Mouse (Mus musculus) embryonic fibroblast, embryonic 13.5 days (primary cell): Measurements from ENCODE around the gene Galk2. TPM values are rescaled to one million over a fixed set of nuclear protein-coding genes. Genes with fewer than 3 reads are reported as not detected.

Experiments
- H3K27ac ChIP-seq: 2 replicates; pipeline ENCODE4 v1.5.1; 2012; ENCODE audit warnings: low read length, control low read depth, inconsistent platforms; ENCODE audit not compliant: insufficient read depth
- H3K4me1 ChIP-seq: 2 replicates; pipeline ENCODE4 v1.6.1; 2011; ENCODE audit warnings: low read length; ENCODE audit not compliant: control insufficient read depth, insufficient read depth
- H3K4me3 ChIP-seq: 2 replicates; pipeline ENCODE4 v1.5.1; 2011; ENCODE audit warnings: mild to moderate bottlenecking, control low read depth, low read length; ENCODE audit not compliant: insufficient read depth
- CTCF ChIP-seq: IDR thresholded peaks from 2 replicates; pipeline ENCODE4 v1.5.1; 2011; ENCODE audit warnings: mild to moderate bottlenecking, control low read depth, low read length, moderate library complexity, borderline replicate concordance; ENCODE audit not compliant: insufficient read depth
- POLR2A ChIP-seq: IDR thresholded peaks from 2 replicates; pipeline ENCODE4 v1.6.1; 2011; ENCODE audit warnings: low read depth, mild to moderate bottlenecking, control low read depth, low read length, moderate library complexity
- polyA plus RNA-seq: library from polyadenylated mRNA; stranded (reverse); fragments of >200 nt; gene quantifications from 2 replicates; pipeline ENCODE4 v1.2.4, GENCODE M21; 2011; ENCODE audit warnings: low read depth; ENCODE audit not compliant: missing spikeins, insufficient read length

Gene Galk2
- polyA plus RNA-seq, 1 experiment, result 54.1 TPM

DNA sequence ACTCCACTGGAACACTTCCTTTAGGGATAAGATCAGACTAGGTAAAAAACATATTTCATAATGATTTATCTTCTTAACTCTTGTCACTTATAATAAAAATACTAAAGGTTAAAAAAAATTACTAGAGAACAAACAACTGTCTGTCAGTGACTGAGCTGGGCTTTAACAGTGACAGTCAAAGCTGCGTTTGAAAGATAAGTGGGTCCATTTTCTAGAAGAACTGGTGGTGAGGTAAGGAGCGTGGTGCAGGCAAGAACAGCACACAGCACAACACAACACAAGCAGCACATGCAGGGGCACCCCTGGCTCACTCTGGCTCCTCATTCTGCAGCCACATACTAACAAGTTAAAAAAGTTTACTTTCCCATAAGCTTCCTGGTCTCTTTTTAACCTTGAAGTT lies 7.7 kb upstream of the Galk2 start:
- H3K4me1 ChIP-seq, result peaks cover 2% of the 10 kb centered on the region; the same call in 1 of the 2 replicates
- no peak overlapping the region for H3K4me3 ChIP-seq
- no peak overlapping the region for H3K27ac ChIP-seq
- TF ChIP-seq POLR2A, result no peak
- TF ChIP-seq CTCF, result no peak

DNA sequence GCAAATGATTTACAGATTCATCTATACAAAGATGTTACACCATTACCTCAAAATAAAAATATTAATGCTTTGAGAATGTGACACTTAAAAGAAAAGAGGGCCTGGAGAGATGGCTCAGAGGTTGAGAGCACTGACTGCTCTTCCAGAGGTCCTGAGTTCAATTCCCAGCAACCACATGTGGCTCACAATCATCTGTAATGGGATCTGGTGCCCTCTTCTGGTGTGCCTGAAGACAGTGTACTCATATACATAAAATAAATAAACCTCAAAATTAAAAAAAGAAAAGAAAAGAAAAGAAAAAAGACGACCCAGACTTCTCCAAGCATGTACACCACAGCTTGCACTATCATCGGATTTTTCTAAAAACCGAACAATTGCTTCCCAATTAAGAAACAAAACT lies 1.2 kb upstream of the Galk2 start:
- Histone ChIP-seq H3K27ac (no peak overlapping the region), H3K4me3 (peak overlapping the region; percentile 23; the same call in 1 of the 2 replicates), H3K4me1 (peaks cover 3% of the 10 kb centered on the region; the same call in 1 of the 2 replicates)
- TF ChIP-seq CTCF (no peak), POLR2A (no peak)

DNA sequence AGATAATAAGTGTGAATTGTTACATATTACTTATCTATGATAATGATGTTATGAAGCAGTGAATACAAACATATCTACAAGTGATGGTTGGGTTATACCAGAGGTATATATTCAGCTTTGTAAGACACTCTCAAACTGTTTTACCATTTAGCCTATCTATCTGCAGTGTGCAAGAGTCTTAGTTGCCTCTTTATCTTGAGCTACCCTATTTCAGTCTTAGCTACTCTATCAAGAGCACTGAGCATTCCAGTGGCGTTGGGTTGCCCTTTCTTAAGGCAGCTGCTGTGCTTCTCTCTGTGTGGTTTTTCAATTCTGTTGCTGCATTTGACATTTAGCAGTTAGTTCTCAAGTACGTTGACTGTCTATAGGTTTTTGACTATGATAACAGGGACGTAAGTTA lies 4.9 kb downstream of the Galk2 start:
- TF ChIP-seq CTCF (no peak), POLR2A (no peak)
- H3K27ac ChIP-seq, result no peak overlapping the region
- H3K4me3 ChIP-seq, result no peak overlapping the region
- peaks cover 2% of the 10 kb centered on the region; the same call in 1 of the 2 replicates for H3K4me1 ChIP-seq

DNA sequence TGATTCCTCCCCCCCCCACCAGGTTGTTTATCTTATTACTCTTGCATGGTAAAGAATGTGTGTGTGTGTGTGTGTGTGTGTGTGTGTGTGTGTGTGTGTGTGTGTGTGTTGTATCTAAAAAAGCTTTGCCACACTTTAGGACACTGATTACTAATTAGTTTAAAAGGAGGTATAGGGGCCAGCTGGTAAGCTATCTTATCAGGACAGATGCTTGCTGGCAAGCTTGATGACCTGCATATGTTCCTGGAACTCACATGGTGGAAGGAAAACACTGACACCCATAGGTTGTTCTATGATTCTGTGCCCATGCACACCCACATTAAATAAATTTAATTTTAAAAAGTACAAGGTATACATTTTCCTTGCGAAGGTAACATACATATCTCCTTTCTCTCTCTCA lies 5.6 kb downstream of the Galk2 start:
- Histone ChIP-seq H3K4me1 (peaks cover 2% of the 10 kb centered on the region; the same call in 1 of the 2 replicates), H3K4me3 (no peak overlapping the region), H3K27ac (no peak overlapping the region)
- TF ChIP-seq POLR2A (no peak), CTCF (no peak)

DNA sequence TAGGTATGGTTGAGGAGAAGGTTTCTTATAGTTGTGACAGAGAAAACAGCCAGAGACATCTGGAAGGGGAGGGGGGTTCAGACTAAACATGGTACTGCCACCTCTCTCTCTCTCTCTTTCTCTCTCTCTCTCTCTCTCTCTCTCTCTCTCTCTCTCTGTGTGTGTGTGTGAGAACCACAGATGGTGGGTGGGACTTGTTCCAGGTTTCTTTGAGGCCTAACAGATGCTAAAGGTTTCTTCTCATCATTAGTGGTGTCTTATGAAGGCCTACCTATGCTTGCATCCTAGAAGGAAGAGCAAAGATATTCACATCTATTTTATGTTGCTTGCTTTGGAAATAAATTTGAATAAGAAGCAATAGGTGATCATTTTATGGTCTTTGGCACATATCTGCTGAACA lies 6.7 kb downstream of the Galk2 start:
- H3K4me1 ChIP-seq, result peaks cover 2% of the 10 kb centered on the region; the same call in 1 of the 2 replicates
- TF ChIP-seq POLR2A (no peak), CTCF (no peak)
- H3K27ac ChIP-seq, result no peak overlapping the region
- H3K4me3 ChIP-seq, result 0 out of 2 replicates have a peak overlapping the region, but pooled peaks have one; percentile 79

DNA sequence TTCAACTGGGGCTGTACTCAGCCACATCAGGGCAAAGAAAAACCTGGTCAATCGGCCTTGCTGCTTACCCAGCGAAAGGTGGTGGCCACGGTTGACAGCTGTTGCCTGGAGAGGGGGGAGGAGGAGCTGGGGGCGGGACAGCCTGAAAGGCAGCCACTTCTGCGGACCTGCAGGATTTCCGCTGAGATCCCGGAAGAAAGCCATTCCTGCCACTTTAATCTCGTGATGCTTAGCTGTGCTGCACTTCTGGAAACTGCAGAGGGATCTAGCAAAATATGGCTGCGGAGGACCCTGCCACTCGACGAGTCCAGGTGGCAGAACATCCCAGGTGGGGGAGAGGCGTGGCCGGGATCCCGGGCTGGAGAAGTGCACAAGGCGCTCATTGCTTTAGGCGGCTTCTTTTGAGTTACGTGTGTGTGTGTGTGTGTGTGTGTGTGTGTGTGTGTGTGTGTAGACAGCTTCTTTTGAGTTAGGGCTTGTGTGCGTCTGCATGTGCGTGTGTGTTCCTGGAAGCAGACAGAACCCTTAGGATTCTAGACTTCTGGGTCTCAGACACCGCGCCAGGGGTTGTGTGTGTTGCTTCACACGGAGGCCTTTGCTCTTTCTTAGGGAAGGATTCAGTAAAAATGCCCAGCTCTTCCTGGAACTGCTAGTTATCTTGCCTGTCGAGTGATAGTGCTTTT lies 7.3 kb downstream of the Galk2 start:
- H3K4me3 ChIP-seq, result peak overlapping the region; percentile 79
- H3K27ac ChIP-seq, result no peak overlapping the region
- TF ChIP-seq POLR2A (peak; percentile 65), CTCF (no peak)
- peaks cover 2% of the 10 kb centered on the region; the same call in 1 of the 2 replicates for H3K4me1 ChIP-seq

DNA sequence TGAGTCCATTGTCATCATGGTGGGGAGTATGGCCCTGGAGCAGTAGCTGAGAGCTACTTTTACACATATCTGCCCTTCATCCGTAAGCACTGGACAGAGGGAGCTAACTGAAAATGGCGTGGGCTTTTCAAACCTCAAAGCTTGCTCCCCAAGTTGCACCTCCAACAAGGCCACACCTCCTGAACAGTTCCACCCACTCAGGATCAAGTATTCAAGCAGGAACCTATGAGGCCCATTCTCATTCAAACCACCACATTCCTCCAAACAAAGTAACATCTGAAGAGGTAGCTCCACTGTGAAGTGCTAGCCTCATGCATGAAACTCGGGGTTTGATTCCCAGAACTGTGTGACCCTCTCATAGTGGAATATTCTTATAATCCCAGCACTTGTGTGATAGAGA lies 9.4 kb downstream of the Galk2 start:
- Histone ChIP-seq H3K4me1 (peaks cover 2% of the 10 kb centered on the region; the same call in 1 of the 2 replicates), H3K27ac (no peak overlapping the region), H3K4me3 (no peak overlapping the region)
- TF ChIP-seq POLR2A (no peak), CTCF (no peak)

DNA sequence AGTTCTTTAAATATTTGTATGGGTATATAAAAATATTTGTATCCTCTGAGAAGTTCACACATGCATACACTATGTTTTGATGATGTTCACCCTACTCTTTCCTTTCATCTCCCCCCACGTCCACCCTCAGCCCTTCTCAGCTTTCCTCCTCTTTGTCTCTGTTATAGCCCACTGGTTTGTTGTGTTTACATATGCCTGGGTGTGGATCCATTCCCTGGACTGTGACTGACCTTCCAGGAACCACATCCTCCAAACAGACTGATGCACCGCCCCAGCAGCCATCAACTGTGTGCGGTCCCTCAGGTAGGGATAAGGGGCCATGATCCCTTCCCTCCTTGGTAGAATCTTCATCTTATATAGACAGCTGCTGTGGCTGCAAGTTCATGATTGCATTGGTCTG lies 11.2 kb downstream of the Galk2 start:
- H3K4me1 ChIP-seq, result peaks cover 2% of the 10 kb centered on the region; the same call in 1 of the 2 replicates
- H3K4me3 ChIP-seq, result no peak overlapping the region
- TF ChIP-seq POLR2A (no peak), CTCF (no peak)
- no peak overlapping the region for H3K27ac ChIP-seq

DNA sequence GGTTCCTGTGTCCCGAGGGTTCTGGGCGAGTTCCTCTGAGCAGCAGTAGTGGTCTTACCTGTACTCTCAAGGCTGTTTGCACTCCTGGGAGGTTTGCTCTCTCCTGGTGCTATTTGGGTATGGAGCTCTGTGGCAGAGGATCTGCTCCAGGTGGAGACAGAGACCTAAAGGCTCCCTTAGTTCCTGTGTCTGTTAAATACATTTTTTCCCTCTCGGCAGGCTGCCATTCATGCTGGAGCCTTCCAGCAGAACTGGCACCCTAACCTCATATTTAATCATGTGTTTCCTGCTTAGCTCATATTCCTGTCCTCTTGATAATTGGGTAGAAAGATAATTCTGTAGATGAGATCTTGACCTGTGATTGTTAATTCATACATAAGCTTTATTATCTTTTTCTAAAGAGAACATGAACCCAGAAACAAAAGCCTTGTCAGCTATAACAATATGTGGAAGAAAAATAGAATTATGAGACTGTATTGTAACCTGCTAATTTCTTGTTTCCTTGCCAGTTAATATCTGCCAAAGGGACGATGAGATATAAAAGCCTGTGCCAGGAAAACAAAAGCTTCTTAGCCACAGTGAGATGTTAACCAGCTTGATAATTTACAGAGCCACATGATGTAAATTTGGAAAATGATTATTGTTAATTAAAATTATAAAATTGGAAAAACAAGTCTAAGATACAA lies 27.1 kb downstream of the Galk2 start:
- Histone ChIP-seq H3K27ac (no peak overlapping the region), H3K4me1 (no peaks in the 10 kb centered on the region), H3K4me3 (no peak overlapping the region)
- TF ChIP-seq CTCF, result no peak

DNA sequence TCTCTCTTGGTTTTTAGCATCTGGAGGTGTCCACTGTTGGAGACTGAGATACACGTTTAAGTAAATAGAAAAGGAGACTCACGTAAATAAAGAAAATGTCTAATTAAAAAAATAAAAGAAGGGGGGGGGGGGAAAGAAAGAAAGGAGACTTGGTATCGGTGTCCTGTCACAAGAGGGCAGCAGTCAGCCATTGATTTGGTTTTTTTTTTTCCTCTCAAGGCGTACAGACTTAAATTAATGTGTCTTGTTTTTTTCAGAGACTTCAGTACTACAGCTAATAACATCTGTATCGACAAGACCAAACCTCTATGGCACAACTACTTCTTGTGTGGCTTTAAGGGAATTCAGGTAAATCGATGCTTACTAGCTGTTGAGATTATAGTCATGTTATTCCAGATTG lies 34.2 kb downstream of the Galk2 start:
- TF ChIP-seq CTCF, result no peak
- TF ChIP-seq POLR2A, result no peak
- Histone ChIP-seq H3K4me1 (no peaks in the 10 kb centered on the region), H3K4me3 (no peak overlapping the region), H3K27ac (no peak overlapping the region)
